Mouse (Mus musculus) lung, postnatal 0 days (tissue): ENCODE data around the gene Mgat4b.

Experiments
- CTCF ChIP-seq: IDR thresholded peaks from 2 replicates; pipeline ENCODE4 v1.5.1; 2016; ENCODE audit warnings: antibody characterized with exemption, mild to moderate bottlenecking
- EP300 ChIP-seq: IDR thresholded peaks from 2 replicates; pipeline ENCODE4 v1.6.1; 2016; ENCODE audit warnings: antibody characterized with exemption, mild to moderate bottlenecking, control low read depth

GRCm38 (mm10) chr11:50217811-50218210 lies 7.1 kb downstream of the Mgat4b start:
- TF ChIP-seq CTCF (no peak), EP300 (no peak)
